Mouse (Mus musculus) bone marrow, adult 2 months (tissue): ENCODE results near the gene Fbln5.

Source experiments
- CTCF ChIP-seq: fragments of 200-500 bp; IDR thresholded peaks from 2 replicates; pipeline ENCODE4 v1.5.1; 2011; ENCODE audit warnings: low read length, control low read depth; ENCODE audit not compliant: control insufficient read depth, insufficient read depth
- POLR2A ChIP-seq: fragments of 200-500 bp; IDR thresholded peaks from 2 replicates; pipeline ENCODE4 v1.6.1; 2011; ENCODE audit warnings: low read depth, mild to moderate bottlenecking, control low read depth, low read length, borderline replicate concordance; ENCODE audit not compliant: control insufficient read depth

DNA sequence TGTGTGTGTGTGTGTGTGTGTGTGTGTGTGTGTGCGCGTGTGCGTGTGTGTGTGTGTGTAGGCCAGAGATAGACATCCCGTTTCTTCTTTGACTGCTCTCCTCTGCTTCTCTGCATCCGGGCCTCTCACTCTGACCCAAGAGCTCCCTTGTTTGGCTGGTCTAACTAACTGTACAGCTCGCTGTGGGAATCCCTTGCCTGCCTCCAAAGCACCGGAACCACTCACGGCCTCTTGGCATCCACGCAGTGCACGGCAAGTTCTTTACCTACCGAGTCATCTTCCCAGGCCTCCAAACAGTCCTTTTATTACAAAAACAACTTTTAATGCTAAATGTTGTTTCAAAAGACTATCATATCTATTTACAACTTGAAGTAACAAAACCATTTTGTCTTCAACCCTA, 35.5 kb upstream of the Fbln5 start:
- TF ChIP-seq POLR2A (no peak), CTCF (no peak)
